Mouse (Mus musculus): ENCODE measurements around the gene Cdk16. TPM values are rescaled to one million over a fixed set of nuclear protein-coding genes. Genes with fewer than 3 reads are reported as not detected.
"Not testable (repeated sequence)": the region's sequence is repeated elsewhere in the genome, so short reads cannot be mapped to it uniquely, and the experiment has no call there.

The Cdk16 gene
- polyA plus RNA-seq, 1 experiment from 2014 or later, result 112 TPM

- not testable (repeated sequence) for H3K27ac ChIP-seq (ENCODE audit: low read length); H3K4me1 ChIP-seq (ENCODE audit: control insufficient read depth, insufficient read depth, low read length); H3K9ac ChIP-seq (ENCODE audit: low read length); H3K9me3 ChIP-seq (replicated peaks; ENCODE audit: control insufficient read depth, low read length); H3K4me3 ChIP-seq (ENCODE audit: low read length); ATAC-seq (replicated peaks; ENCODE audit: extremely low read depth, insufficient read depth, low FRiP score); H3K27me3 ChIP-seq (ENCODE audit: control insufficient read depth, insufficient read depth, low read length); H3K36me3 ChIP-seq (ENCODE audit: control insufficient read depth, insufficient read depth); H3K4me2 ChIP-seq (ENCODE audit: low read depth, low read length)
- 41% methylated on average over 10 of the region's 10 CpGs for WGBS
Observed at GRCm38 (mm10) chrX:20730048-20730447, 42.3 kb downstream of the Cdk16 start.

GRCm38 (mm10) chrX:20736479-20736878, 48.7 kb downstream of the Cdk16 start:
- H3K9me3 ChIP-seq (replicated peaks; ENCODE audit: control insufficient read depth, low read length), result no peaks in the 10 kb centered on the region
- no peak overlapping the region for H3K9ac ChIP-seq (ENCODE audit: low read length)
- H3K36me3 ChIP-seq (ENCODE audit: control insufficient read depth, insufficient read depth), result no peaks in the 10 kb centered on the region
- whole genome bisulfite sequencing, result 82% methylated on average over 4 of the region's 4 CpGs
- ATAC-seq (replicated peaks; ENCODE audit: extremely low read depth, insufficient read depth, low FRiP score), result no peak
- no peak overlapping the region for H3K4me3 ChIP-seq (ENCODE audit: low read length)
- no peak overlapping the region for H3K27ac ChIP-seq (ENCODE audit: low read length)
- no peak overlapping the region for H3K4me2 ChIP-seq (ENCODE audit: low read depth, low read length)
- H3K27me3 ChIP-seq (ENCODE audit: control insufficient read depth, insufficient read depth, low read length), result no peaks in the 10 kb centered on the region
- no peaks in the 10 kb centered on the region for H3K4me1 ChIP-seq (ENCODE audit: control insufficient read depth, insufficient read depth, low read length)

- H3K4me1 ChIP-seq (ENCODE audit: control insufficient read depth, insufficient read depth, low read length), result no peaks in the 10 kb centered on the region
- H3K27ac ChIP-seq (ENCODE audit: low read length), result no peak overlapping the region
- no peaks in the 10 kb centered on the region for H3K36me3 ChIP-seq (ENCODE audit: control insufficient read depth, insufficient read depth)
- ATAC-seq (replicated peaks; ENCODE audit: extremely low read depth, insufficient read depth, low FRiP score), result no peak
- no peak overlapping the region for H3K4me2 ChIP-seq (ENCODE audit: low read depth, low read length)
- WGBS, result 82% methylated on average over 2 of the region's 2 CpGs
- H3K9ac ChIP-seq (ENCODE audit: low read length), result no peak overlapping the region
- H3K9me3 ChIP-seq (replicated peaks; ENCODE audit: control insufficient read depth, low read length), result no peaks in the 10 kb centered on the region
- no peaks in the 10 kb centered on the region for H3K27me3 ChIP-seq (ENCODE audit: control insufficient read depth, insufficient read depth, low read length)
- no peak overlapping the region for H3K4me3 ChIP-seq (ENCODE audit: low read length)
Observed at GRCm38 (mm10) chrX:20748829-20749228, 61.1 kb downstream of the Cdk16 start.

Other genes starting within 250 kb of the Cdk16 start
- gene Rgn, start 138.2 kb upstream of the Cdk16 start, polyA plus RNA-seq (2015; fragmentation: Nextera tagmentation; extraction: Ambion mirVana), result 1.3 and 1.4 TPM in 2 replicates
- 43.9 and 47.0 TPM in 2 replicates for gene Rbm10, start 70.5 kb upstream of the Cdk16 start, polyA plus RNA-seq (2015; fragmentation: Nextera tagmentation; extraction: Ambion mirVana)
- 430 and 467 TPM in 2 replicates for gene Ndufb11, start 70.3 kb upstream of the Cdk16 start, polyA plus RNA-seq (2015; fragmentation: Nextera tagmentation; extraction: Ambion mirVana)
- 164 and 172 TPM in 2 replicates for gene Uba1, start 29.6 kb upstream of the Cdk16 start, polyA plus RNA-seq (2015; fragmentation: Nextera tagmentation; extraction: Ambion mirVana)
- 35.0 and 35.2 TPM in 2 replicates for gene Usp11, start 16.0 kb downstream of the Cdk16 start, polyA plus RNA-seq (2015; fragmentation: Nextera tagmentation; extraction: Ambion mirVana)
- 98.9 and 113 TPM in 2 replicates for gene Araf, start 109.9 kb downstream of the Cdk16 start, polyA plus RNA-seq (2015; fragmentation: Nextera tagmentation; extraction: Ambion mirVana)
- gene Timp1, start 182.2 kb downstream of the Cdk16 start, polyA plus RNA-seq (2015; fragmentation: Nextera tagmentation; extraction: Ambion mirVana), result 21.7 and 22.0 TPM in 2 replicates
- gene Syn1, start 233.1 kb downstream of the Cdk16 start, polyA plus RNA-seq (2015; fragmentation: Nextera tagmentation; extraction: Ambion mirVana), result 0.15 and 0.21 TPM in 2 replicates
- gene Cfp, start 243.6 kb downstream of the Cdk16 start, polyA plus RNA-seq (2015; fragmentation: Nextera tagmentation; extraction: Ambion mirVana), result 4.5 and 5.8 TPM in 2 replicates

All from heart, embryonic 16.5 days (tissue).